Mouse (Mus musculus) heart, embryonic 12.5 days (tissue): ENCODE measurements around the gene Disp2. TPM values are rescaled to one million over a fixed set of nuclear protein-coding genes. Genes with fewer than 3 reads are reported as not detected.

Source experiments
- ATAC-seq: fragments of 200-750 bp; cut with Nextera tagmentation; 2 replicates; pipeline ENCODE4 v1.8.0; 2017; ENCODE audit warnings: moderate TSS enrichment, moderate library complexity; ENCODE audit not compliant: insufficient number of reproducible peaks, low FRiP score
- H3K27ac ChIP-seq: fragments of 300-500 bp; sonication (generic); 2 replicates; pipeline ENCODE4 v1.5.1; 2016; ENCODE audit warnings: mild to moderate bottlenecking, moderate library complexity; ENCODE audit not compliant: poor library complexity, severe bottlenecking
- H3K27me3 ChIP-seq: fragments of 300-500 bp; sonication (generic); replicated peaks from 2 replicates; pipeline ENCODE4 v1.6.1; 2016; ENCODE audit warnings: mild to moderate bottlenecking, moderate library complexity
- H3K36me3 ChIP-seq: fragments of 300-500 bp; sonication (generic); 2 replicates; pipeline ENCODE4 v1.6.1; 2016; ENCODE audit warnings: mild to moderate bottlenecking, moderate library complexity
- H3K4me1 ChIP-seq: fragments of 300-500 bp; sonication (generic); replicated peaks from 2 replicates; pipeline ENCODE4 v1.6.1; 2016; ENCODE audit warnings: mild to moderate bottlenecking
- H3K4me2 ChIP-seq: fragments of 300-500 bp; sonication (generic); 2 replicates; pipeline ENCODE4 v1.6.1; 2016; ENCODE audit warnings: mild to moderate bottlenecking, moderate library complexity
- H3K4me3 ChIP-seq: fragments of 300-500 bp; sonication (generic); 2 replicates; pipeline ENCODE4 v1.5.1; 2016; ENCODE audit warnings: mild to moderate bottlenecking
- H3K9ac ChIP-seq: fragments of 300-500 bp; sonication (generic); 2 replicates; pipeline ENCODE4 v1.6.1; 2016; ENCODE audit warnings: mild to moderate bottlenecking, moderate library complexity
- H3K9me3 ChIP-seq: fragments of 300-500 bp; sonication (generic); replicated peaks from 2 replicates; pipeline ENCODE4 v1.6.1; 2016; ENCODE audit warnings: mild to moderate bottlenecking, moderate library complexity
- WGBS: fragments of 180-500 bp; shearing (Covaris S2); methylation state at CpG from one replicate; pipeline ENCODE4 v1.1.7; 2016; 5-methylcytosine and 5-hydroxymethylcytosine counted together
- polyA plus RNA-seq: library from polyadenylated mRNA; unstranded; fragments of >200 nt; fragmentation: Nextera tagmentation; extraction: Ambion mirVana; gene quantifications from 2 replicates; pipeline ENCODE4 v1.2.1, GENCODE M21; 2016

Disp2 gene
- polyA plus RNA-seq, 1 experiment from 2014 or later = 0.23 TPM

DNA sequence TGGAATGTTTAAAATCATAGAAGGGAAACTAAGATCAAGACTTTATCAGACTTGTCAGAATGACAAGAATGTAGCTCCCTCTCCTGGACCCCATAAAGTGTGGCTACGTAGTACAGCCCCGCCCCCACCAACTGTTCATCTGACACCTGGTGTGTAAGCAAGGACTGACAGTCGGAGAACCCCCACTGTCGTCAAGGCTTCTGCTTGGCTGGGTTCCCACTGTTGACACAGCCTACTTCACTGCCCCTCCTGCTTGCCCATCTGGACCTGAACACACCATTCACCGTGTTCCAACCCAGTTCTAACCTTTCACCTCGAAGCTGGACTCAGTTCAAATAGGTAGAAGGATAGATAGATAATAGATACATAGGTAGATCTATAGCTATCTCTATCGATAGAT, 66.7 kb downstream of the Disp2 start:
- H3K4me2 ChIP-seq = no peak overlapping the region
- WGBS = 51% methylated on average over 7 of the region's 7 CpGs
- H3K27ac ChIP-seq = no peak overlapping the region
- H3K4me3 ChIP-seq = no peak overlapping the region
- peaks cover 4% of the 10 kb centered on the region; the same call in 1 of the 2 replicates for H3K4me1 ChIP-seq
- H3K36me3 ChIP-seq = no peaks in the 10 kb centered on the region
- ATAC-seq = no peak
- H3K9ac ChIP-seq = no peak overlapping the region
- H3K9me3 ChIP-seq = no peaks in the 10 kb centered on the region; the same call in 1 of the 2 replicates
- H3K27me3 ChIP-seq = no peaks in the 10 kb centered on the region

DNA sequence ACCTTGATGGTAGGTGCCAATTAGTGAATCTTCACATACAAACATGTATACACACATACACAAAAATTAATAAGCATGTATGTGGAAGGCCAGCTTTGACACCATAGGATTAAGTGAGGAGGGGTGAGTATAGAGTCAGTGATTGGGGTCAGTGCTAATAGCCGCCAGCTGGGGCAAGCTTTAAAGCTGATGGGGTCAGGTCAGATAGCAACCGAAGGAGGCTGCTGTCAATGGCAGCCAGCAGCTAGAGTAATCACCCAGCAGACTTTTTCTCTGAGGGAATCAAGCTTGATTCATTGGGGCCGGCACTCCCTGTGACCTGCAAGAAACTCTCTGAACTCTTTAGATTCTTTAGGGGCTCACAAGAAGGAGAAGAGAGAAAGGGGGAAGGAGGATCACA, 72.2 kb downstream of the Disp2 start:
- no peaks in the 10 kb centered on the region for H3K27me3 ChIP-seq
- no peak for ATAC-seq
- no peaks in the 10 kb centered on the region for H3K4me1 ChIP-seq
- WGBS = 34% methylated on average over 3 of the region's 3 CpGs
- no peaks in the 10 kb centered on the region for H3K36me3 ChIP-seq
- H3K9ac ChIP-seq = no peak overlapping the region
- H3K4me3 ChIP-seq = no peak overlapping the region
- H3K4me2 ChIP-seq = no peak overlapping the region
- H3K27ac ChIP-seq = no peak overlapping the region
- H3K9me3 ChIP-seq = no peaks in the 10 kb centered on the region

Other genes starting within 250 kb of the Disp2 start
- gene Bmf, start 230.0 kb upstream of the Disp2 start, polyA plus RNA-seq = 2.0 and 2.7 TPM in 2 replicates
- 84.2 and 86.9 TPM in 2 replicates for gene Bub1b, start 181.5 kb upstream of the Disp2 start, polyA plus RNA-seq
- gene Pak6, start 116.4 kb upstream of the Disp2 start, polyA plus RNA-seq = 4.6 and 5.8 TPM in 2 replicates
- gene Ankrd63, start 75.8 kb upstream of the Disp2 start, polyA plus RNA-seq = 1.2 and 1.4 TPM in 2 replicates
- 1.4 and 1.5 TPM in 2 replicates for gene Plcb2, start 51.3 kb upstream of the Disp2 start, polyA plus RNA-seq
- gene Inafm2, start 34.0 kb upstream of the Disp2 start, polyA plus RNA-seq = 33.8 and 37.3 TPM in 2 replicates
- 2.7 and 3.6 TPM in 2 replicates for gene Ccdc9b, start 17.1 kb upstream of the Disp2 start, polyA plus RNA-seq
- gene Phgr1, start 7.0 kb upstream of the Disp2 start, polyA plus RNA-seq = not detected in 2 replicates
- 109 and 115 TPM in 2 replicates for gene Knstrn, start 34.3 kb downstream of the Disp2 start, polyA plus RNA-seq
- gene Ivd, start 82.2 kb downstream of the Disp2 start, polyA plus RNA-seq = 68.2 and 68.7 TPM in 2 replicates
- gene Bahd1, start 120.7 kb downstream of the Disp2 start, polyA plus RNA-seq = 4.5 and 4.8 TPM in 2 replicates
- gene Chst14, start 146.8 kb downstream of the Disp2 start, polyA plus RNA-seq = 23.9 and 25.4 TPM in 2 replicates
- gene Ccdc32, start 249.7 kb downstream of the Disp2 start, polyA plus RNA-seq = 16.3 and 18.3 TPM in 2 replicates